Mouse (Mus musculus): ENCODE results near the gene Tnfrsf21.

GRCm38 (mm10) chr17:43032489-43033036, 16.2 kb downstream of the Tnfrsf21 start:
- TF ChIP-seq CTCF (IDR thresholded peaks at IDR 0.05; ENCODE audit: insufficient read depth, low read length) = no peak
- no peak for TF ChIP-seq POLR2A (IDR thresholded peaks at IDR 0.05; ENCODE audit: borderline replicate concordance, extremely low read depth, low read depth, low read length)
